Mouse (Mus musculus) neural tube, embryonic 15.5 days (tissue): ENCODE data around the gene Vmn1r47. TPM values are rescaled to one million over a fixed set of nuclear protein-coding genes. Genes with fewer than 3 reads are reported as not detected.
"Not testable (repeated sequence)": the region's sequence is repeated elsewhere in the genome, so short reads cannot be mapped to it uniquely, and the experiment has no call there.

Experiments
- ATAC-seq: fragments of 200-750 bp; cut with Nextera tagmentation; 2 replicates; pipeline ENCODE4 v1.8.0; 2017; ENCODE audit warnings: mild to moderate bottlenecking, moderate TSS enrichment, moderate library complexity; ENCODE audit not compliant: low FRiP score
- H3K27ac ChIP-seq: fragments of 300-500 bp; sonication (generic); replicated peaks from 2 replicates; pipeline ENCODE4 v1.5.1; 2015; ENCODE audit warnings: mild to moderate bottlenecking, inconsistent platforms
- H3K27me3 ChIP-seq: fragments of 300-500 bp; sonication (generic); replicated peaks from 2 replicates; pipeline ENCODE4 v1.6.1; 2015; ENCODE audit warnings: inconsistent platforms
- H3K36me3 ChIP-seq: fragments of 300-500 bp; sonication (generic); 2 replicates; pipeline ENCODE4 v1.6.1; 2015; ENCODE audit warnings: inconsistent platforms
- H3K4me1 ChIP-seq: fragments of 300-500 bp; sonication (generic); 2 replicates; pipeline ENCODE4 v1.6.1; 2015; ENCODE audit warnings: inconsistent platforms
- H3K4me2 ChIP-seq: fragments of 300-500 bp; sonication (generic); 2 replicates; pipeline ENCODE4 v1.6.1; 2015; ENCODE audit warnings: inconsistent platforms, mild to moderate bottlenecking, moderate library complexity
- H3K4me3 ChIP-seq: fragments of 300-500 bp; sonication (generic); replicated peaks from 2 replicates; pipeline ENCODE4 v1.5.1; 2015; ENCODE audit warnings: mild to moderate bottlenecking, inconsistent platforms
- H3K9ac ChIP-seq: fragments of 300-500 bp; sonication (generic); replicated peaks from 2 replicates; pipeline ENCODE4 v1.6.1; 2015; ENCODE audit warnings: mild to moderate bottlenecking, inconsistent platforms
- H3K9me3 ChIP-seq: fragments of 300-500 bp; sonication (generic); replicated peaks from 2 replicates; pipeline ENCODE4 v1.6.1; 2016; ENCODE audit warnings: inconsistent platforms
- WGBS: fragments of 180-500 bp; shearing (Covaris S2); methylation state at CpG from one replicate; pipeline ENCODE4 v1.1.7; 2015; ENCODE audit warnings: mixed read lengths; 5-methylcytosine and 5-hydroxymethylcytosine counted together
- polyA plus RNA-seq: library from polyadenylated mRNA; unstranded; fragments of >200 nt; fragmentation: Nextera tagmentation; extraction: Ambion mirVana; gene quantifications from 2 replicates; pipeline ENCODE4 v1.2.1, GENCODE M21; 2015

Gene Vmn1r47
- not detected in 2 replicates for polyA plus RNA-seq

- ATAC-seq, H3K9me3 ChIP-seq, H3K27ac ChIP-seq, H3K9ac ChIP-seq, H3K36me3 ChIP-seq, H3K4me2 ChIP-seq, H3K27me3 ChIP-seq, H3K4me3 ChIP-seq, H3K4me1 ChIP-seq: not testable (repeated sequence)
- WGBS: 100% methylated on average over 1 of the region's 1 CpGs
Measured at GRCm38 (mm10) chr6:90015847-90016246, at the start of gene Vmn1r47. Gene Vmn1r47 (plus strand): TSS chr6:90016147.

DNA sequence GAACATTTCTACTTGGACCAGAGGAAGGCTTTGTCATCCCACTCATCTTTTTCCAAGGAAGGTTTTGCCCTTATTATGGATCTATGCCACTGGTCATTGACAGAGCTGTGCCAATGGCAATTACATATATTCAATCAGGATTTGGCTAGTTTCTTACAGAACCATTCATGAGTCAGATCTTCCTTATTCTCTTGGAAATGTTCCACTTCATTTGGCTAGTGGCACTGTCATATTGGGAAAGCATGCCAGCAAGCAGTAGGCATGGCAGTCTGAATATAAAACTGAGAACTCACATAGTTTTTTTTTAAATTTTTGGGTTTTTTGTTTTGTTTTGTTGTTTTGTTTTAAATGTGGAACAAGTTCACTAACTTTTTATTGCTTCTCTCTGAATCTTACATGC, 49.6 kb upstream of the Vmn1r47 start:
- Histone ChIP-seq H3K27ac (no peak overlapping the region), H3K4me1 (no peaks in the 10 kb centered on the region), H3K4me2 (no peak overlapping the region), H3K9ac (no peak overlapping the region), H3K4me3 (no peak overlapping the region), H3K9me3 (no peaks in the 10 kb centered on the region; the same call in 1 of the 2 replicates), H3K27me3 (no peaks in the 10 kb centered on the region), H3K36me3 (no peaks in the 10 kb centered on the region)
- ATAC-seq: no peak

- Histone ChIP-seq H3K27me3 (no peaks in the 10 kb centered on the region), H3K27ac (no peak within 1 kb of the TSS), H3K36me3 (no peaks in the 10 kb centered on the region), H3K4me3 (no peak within 1 kb of the TSS), H3K9me3 (no peaks in the 10 kb centered on the region; the same call in 1 of the 2 replicates), H3K4me1 (no peaks in the 10 kb centered on the region), H3K9ac (no peak within 1 kb of the TSS), H3K4me2 (no peak within 1 kb of the TSS)
- no peak for ATAC-seq
- WGBS: 68% methylated on average over 2 of the region's 2 CpGs
Measured at GRCm38 (mm10) chr6:89969013-89969412, 46.9 kb upstream of the Vmn1r47 start, which contains the start of gene Vmn1r46. Gene Vmn1r46 (plus strand): TSS chr6:89969313.

GRCm38 (mm10) chr6:89985989-89986388, 30.0 kb upstream of the Vmn1r47 start:
- H3K4me2 ChIP-seq: no peak overlapping the region
- no peak overlapping the region for H3K27ac ChIP-seq
- H3K9me3 ChIP-seq: 0 out of 2 replicates have a peak, but pooled peaks cover 7% of the 10 kb centered on the region
- H3K27me3 ChIP-seq: no peaks in the 10 kb centered on the region
- no peak for ATAC-seq
- H3K4me3 ChIP-seq: no peak overlapping the region
- 21% methylated on average over 1 of the region's 1 CpGs for WGBS
- no peaks in the 10 kb centered on the region for H3K4me1 ChIP-seq
- no peak overlapping the region for H3K9ac ChIP-seq
- no peaks in the 10 kb centered on the region for H3K36me3 ChIP-seq

GRCm38 (mm10) chr6:90036741-90037140, 20.8 kb downstream of the Vmn1r47 start, which contains the start of gene Vmn1r48:
Gene Vmn1r48 (minus strand): TSS chr6:90036841.
- H3K27me3 ChIP-seq, H3K9me3 ChIP-seq, H3K4me1 ChIP-seq, H3K4me2 ChIP-seq, H3K9ac ChIP-seq, H3K36me3 ChIP-seq, H3K27ac ChIP-seq, ATAC-seq, H3K4me3 ChIP-seq: not testable (repeated sequence)
- WGBS: no CpG with 5 or more reads among the region's 2 CpGs

Other genes starting within 250 kb of the Vmn1r47 start
- gene Vmn1r42, start 139.7 kb upstream of the Vmn1r47 start, polyA plus RNA-seq: not detected in 2 replicates
- gene Vmn1r43, start 139.7 kb upstream of the Vmn1r47 start, polyA plus RNA-seq: not detected in 2 replicates
- not detected in 2 replicates for gene Vmn1r44, start 132.5 kb upstream of the Vmn1r47 start, polyA plus RNA-seq
- not detected in 2 replicates for gene Vmn1r45, start 75.5 kb upstream of the Vmn1r47 start, polyA plus RNA-seq
- gene Vmn1r46, start 46.8 kb upstream of the Vmn1r47 start, polyA plus RNA-seq: not detected in 2 replicates
- not detected in 2 replicates for gene Vmn1r48, start 20.7 kb downstream of the Vmn1r47 start, polyA plus RNA-seq
- not detected in 2 replicates for gene Vmn1r49, start 62.4 kb downstream of the Vmn1r47 start, polyA plus RNA-seq
- gene Vmn1r50, start 85.3 kb downstream of the Vmn1r47 start, polyA plus RNA-seq: not detected in 2 replicates
- gene Vmn1r51, start 106.4 kb downstream of the Vmn1r47 start, polyA plus RNA-seq: 0.06 and 0.12 TPM in 2 replicates
- 0.10 TPM in 1 of 2 replicates, not detected in the other for gene Vmn1r52, start 158.7 kb downstream of the Vmn1r47 start, polyA plus RNA-seq
- gene V1ra8, start 186.6 kb downstream of the Vmn1r47 start, polyA plus RNA-seq: not detected in 2 replicates
- not detected in 2 replicates for gene Vmn1r53, start 208.3 kb downstream of the Vmn1r47 start, polyA plus RNA-seq
- gene Vmn1r54, start 230.2 kb downstream of the Vmn1r47 start, polyA plus RNA-seq: not detected in 2 replicates